Mouse (Mus musculus) stomach, embryonic 16.5 days (tissue): ENCODE results near the gene Arhgef28. TPM values are rescaled to one million over a fixed set of nuclear protein-coding genes. Genes with fewer than 3 reads are reported as not detected.
"Not testable (repeated sequence)": the region's sequence is repeated elsewhere in the genome, so short reads cannot be mapped to it uniquely, and the experiment has no call there.

ENCODE experiments used
- ATAC-seq: fragments of 200-750 bp; cut with Nextera tagmentation; 2 replicates; pipeline ENCODE4 v1.8.0; 2017; ENCODE audit warnings: moderate number of reproducible peaks, moderate TSS enrichment; ENCODE audit not compliant: insufficient read depth, low FRiP score
- H3K27ac ChIP-seq: fragments of 300-500 bp; sonication (generic); 2 replicates; pipeline ENCODE4 v1.5.1; 2014; ENCODE audit warnings: low read length
- H3K27me3 ChIP-seq: fragments of 300-500 bp; sonication (generic); 2 replicates; pipeline ENCODE4 v1.6.1; 2014; ENCODE audit warnings: low read length, control low read depth, mixed read lengths; ENCODE audit not compliant: control insufficient read depth, insufficient read depth
- H3K36me3 ChIP-seq: fragments of 300-500 bp; sonication (generic); 2 replicates; pipeline ENCODE4 v1.6.1; 2014; ENCODE audit warnings: low read length; ENCODE audit not compliant: control insufficient read depth, insufficient read depth
- H3K4me1 ChIP-seq: fragments of 300-500 bp; sonication (generic); 2 replicates; pipeline ENCODE4 v1.6.1; 2014; ENCODE audit warnings: low read length, control low read depth, mixed read lengths; ENCODE audit not compliant: control insufficient read depth, insufficient read depth
- H3K4me2 ChIP-seq: fragments of 300-500 bp; sonication (generic); 2 replicates; pipeline ENCODE4 v1.6.1; 2014; ENCODE audit warnings: low read depth, low read length, mixed read lengths
- H3K4me3 ChIP-seq: fragments of 300-500 bp; sonication (generic); replicated peaks from 2 replicates; pipeline ENCODE4 v1.5.1; 2014; ENCODE audit warnings: mild to moderate bottlenecking, low read length
- H3K9ac ChIP-seq: fragments of 300-500 bp; sonication (generic); 2 replicates; pipeline ENCODE4 v1.6.1; 2014; ENCODE audit warnings: low read length
- H3K9me3 ChIP-seq: fragments of 300-500 bp; sonication (generic); replicated peaks from 2 replicates; pipeline ENCODE4 v1.6.1; 2016; ENCODE audit warnings: low read length, control low read depth; ENCODE audit not compliant: control insufficient read depth
- WGBS: fragments of 180-500 bp; shearing (Covaris S2); extraction: QIAGEN DNeasy Blood & Tissue Kit; methylation state at CpG from one replicate; pipeline ENCODE4 v1.1.7; 2014; 5-methylcytosine and 5-hydroxymethylcytosine counted together
- polyA plus RNA-seq: library from polyadenylated mRNA; unstranded; fragments of >200 nt; fragmentation: Nextera tagmentation; extraction: Ambion mirVana; gene quantifications from 2 replicates; pipeline ENCODE4 v1.2.1, GENCODE M21; 2015

The Arhgef28 gene
- polyA plus RNA-seq, 1 experiment from 2014 or later: 26.6 TPM

- no peaks in the 10 kb centered on the region for H3K9me3 ChIP-seq
- no peak for ATAC-seq
- H3K27ac ChIP-seq: no peak overlapping the region
- 47% methylated on average over 7 of the region's 7 CpGs for WGBS
- no peak overlapping the region for H3K4me2 ChIP-seq
- H3K9ac ChIP-seq: no peak overlapping the region
- no peaks in the 10 kb centered on the region for H3K27me3 ChIP-seq
- no peaks in the 10 kb centered on the region for H3K36me3 ChIP-seq
- no peak overlapping the region for H3K4me3 ChIP-seq
- H3K4me1 ChIP-seq: peaks cover 29% of the 10 kb centered on the region
Measured at GRCm38 (mm10) chr13:98112812-98113503, 93.3 kb downstream of the Arhgef28 start.

- no peaks in the 10 kb centered on the region for H3K9me3 ChIP-seq
- 80% methylated on average over 5 of the region's 5 CpGs for WGBS
- no peak overlapping the region for H3K4me3 ChIP-seq
- peaks cover 21% of the 10 kb centered on the region; the same call in 1 of the 2 replicates for H3K4me1 ChIP-seq
- no peak for ATAC-seq
- H3K4me2 ChIP-seq: no peak overlapping the region
- H3K9ac ChIP-seq: no peak overlapping the region
- no peaks in the 10 kb centered on the region for H3K27me3 ChIP-seq
- H3K36me3 ChIP-seq: no peaks in the 10 kb centered on the region
- H3K27ac ChIP-seq: no peak overlapping the region
Measured at GRCm38 (mm10) chr13:98111531-98111930, 94.7 kb downstream of the Arhgef28 start.

GRCm38 (mm10) chr13:98111021-98111420, 95.2 kb downstream of the Arhgef28 start:
- Histone ChIP-seq H3K36me3 (no peaks in the 10 kb centered on the region), H3K9ac (no peak overlapping the region), H3K27ac (no peak overlapping the region), H3K27me3 (no peaks in the 10 kb centered on the region), H3K4me3 (no peak overlapping the region), H3K9me3 (no peaks in the 10 kb centered on the region), H3K4me2 (no peak overlapping the region), H3K4me1 (peaks cover 20% of the 10 kb centered on the region; the same call in 1 of the 2 replicates)
- WGBS: 61% methylated on average over 2 of the region's 2 CpGs
- no peak for ATAC-seq

- H3K36me3 ChIP-seq, H3K9me3 ChIP-seq, H3K9ac ChIP-seq, H3K4me1 ChIP-seq, H3K4me2 ChIP-seq, ATAC-seq, H3K4me3 ChIP-seq, H3K27me3 ChIP-seq, H3K27ac ChIP-seq: not testable (repeated sequence)
- WGBS: 81% methylated on average over 3 of the region's 3 CpGs
Measured at GRCm38 (mm10) chr13:98108481-98108880, 97.8 kb downstream of the Arhgef28 start.

- no peak for ATAC-seq
- WGBS: 64% methylated on average over 2 of the region's 2 CpGs
- Histone ChIP-seq H3K4me2 (no peak overlapping the region), H3K27ac (no peak overlapping the region), H3K9me3 (no peaks in the 10 kb centered on the region), H3K27me3 (no peaks in the 10 kb centered on the region), H3K36me3 (no peaks in the 10 kb centered on the region), H3K4me1 (no peaks in the 10 kb centered on the region), H3K4me3 (no peak overlapping the region), H3K9ac (no peak overlapping the region)
Measured at GRCm38 (mm10) chr13:98107621-98108020, 98.6 kb downstream of the Arhgef28 start.

- Histone ChIP-seq H3K4me3 (no peak overlapping the region), H3K36me3 (no peaks in the 10 kb centered on the region), H3K9ac (no peak overlapping the region), H3K9me3 (no peaks in the 10 kb centered on the region), H3K4me2 (no peak overlapping the region), H3K27me3 (no peaks in the 10 kb centered on the region), H3K27ac (no peak overlapping the region), H3K4me1 (no peaks in the 10 kb centered on the region)
- 73% methylated on average over 4 of the region's 4 CpGs for WGBS
- ATAC-seq: no peak
Measured at GRCm38 (mm10) chr13:98095966-98096365, 110.3 kb downstream of the Arhgef28 start.

GRCm38 (mm10) chr13:98094332-98094731, 111.9 kb downstream of the Arhgef28 start:
- H3K4me1 ChIP-seq: no peaks in the 10 kb centered on the region
- H3K9me3 ChIP-seq: no peaks in the 10 kb centered on the region
- WGBS: 51% methylated on average over 3 of the region's 3 CpGs
- no peaks in the 10 kb centered on the region for H3K27me3 ChIP-seq
- no peak overlapping the region for H3K4me2 ChIP-seq
- no peak overlapping the region for H3K27ac ChIP-seq
- no peak overlapping the region for H3K4me3 ChIP-seq
- no peak for ATAC-seq
- H3K9ac ChIP-seq: no peak overlapping the region
- no peaks in the 10 kb centered on the region for H3K36me3 ChIP-seq

- 86% methylated on average over 9 of the region's 9 CpGs for WGBS
- no peak overlapping the region for H3K4me3 ChIP-seq
- no peak overlapping the region for H3K27ac ChIP-seq
Measured at GRCm38 (mm10) chr13:98093483-98093882, 112.8 kb downstream of the Arhgef28 start.

GRCm38 (mm10) chr13:98092354-98093002, 113.8 kb downstream of the Arhgef28 start:
- Histone ChIP-seq H3K4me2 (no peak overlapping the region), H3K9me3 (no peaks in the 10 kb centered on the region), H3K27me3 (no peaks in the 10 kb centered on the region), H3K36me3 (no peaks in the 10 kb centered on the region), H3K4me1 (no peaks in the 10 kb centered on the region), H3K4me3 (no peak overlapping the region), H3K9ac (no peak overlapping the region), H3K27ac (no peak overlapping the region)
- no peak for ATAC-seq
- 72% methylated on average over 12 of the region's 12 CpGs for WGBS

More at GRCm38 (mm10) chr13:98093483-98093882, 112.8 kb downstream of the Arhgef28 start:
- H3K9me3 ChIP-seq: no peaks in the 10 kb centered on the region
- no peaks in the 10 kb centered on the region for H3K4me1 ChIP-seq
- H3K36me3 ChIP-seq: no peaks in the 10 kb centered on the region
- no peak for ATAC-seq
- H3K4me2 ChIP-seq: no peak overlapping the region
- no peaks in the 10 kb centered on the region for H3K27me3 ChIP-seq
- no peak overlapping the region for H3K9ac ChIP-seq
